Mouse (Mus musculus): Measurements from ENCODE around the gene Clic4.

The Clic4 gene

GRCm38 (mm10) chr4:135236658-135237057 lies 36.0 kb downstream of the Clic4 start:
- DNase-seq (ENCODE audit: extremely low read depth, low read depth, low spot score) = no peak

GRCm38 (mm10) chr4:135235546-135235945 lies 37.1 kb downstream of the Clic4 start:
- no peak for DNase-seq (ENCODE audit: extremely low read depth, low read depth, low spot score)

- DNase-seq (ENCODE audit: extremely low read depth, low read depth, low spot score) = no peak
Observed at GRCm38 (mm10) chr4:135232563-135232962, 40.1 kb downstream of the Clic4 start.

- no peak for DNase-seq (ENCODE audit: extremely low read depth, low read depth, low spot score)
Observed at GRCm38 (mm10) chr4:135231543-135231942, 41.1 kb downstream of the Clic4 start.

GRCm38 (mm10) chr4:135231136-135231535 lies 41.5 kb downstream of the Clic4 start:
- no peak for DNase-seq (ENCODE audit: extremely low read depth, low read depth, low spot score)

GRCm38 (mm10) chr4:135230661-135231060 lies 42.0 kb downstream of the Clic4 start:
- no peak for DNase-seq (ENCODE audit: extremely low read depth, low read depth, low spot score)

GRCm38 (mm10) chr4:135229871-135230270 lies 42.7 kb downstream of the Clic4 start:
- DNase-seq (ENCODE audit: extremely low read depth, low read depth, low spot score) = no peak

- no peak for DNase-seq (ENCODE audit: extremely low read depth, low read depth, low spot score)
Observed at GRCm38 (mm10) chr4:135228136-135228535, 44.5 kb downstream of the Clic4 start.

- DNase-seq (ENCODE audit: extremely low read depth, low read depth, low spot score) = no peak
Observed at GRCm38 (mm10) chr4:135226008-135226667, 46.5 kb downstream of the Clic4 start.

- DNase-seq (ENCODE audit: extremely low read depth, low read depth, low spot score) = no peak
Observed at GRCm38 (mm10) chr4:135223808-135224207, 48.8 kb downstream of the Clic4 start.

GRCm38 (mm10) chr4:135221632-135222407 lies 50.8 kb downstream of the Clic4 start:
- DNase-seq (ENCODE audit: extremely low read depth, low read depth, low spot score) = no peak

GRCm38 (mm10) chr4:135220641-135221040 lies 52.0 kb downstream of the Clic4 start:
- no peak for DNase-seq (ENCODE audit: extremely low read depth, low read depth, low spot score)

GRCm38 (mm10) chr4:135219652-135220051 lies 53.0 kb downstream of the Clic4 start:
- DNase-seq (ENCODE audit: extremely low read depth, low read depth, low spot score) = no peak

GRCm38 (mm10) chr4:135209846-135210245 lies 62.8 kb downstream of the Clic4 start:
- DNase-seq (ENCODE audit: extremely low read depth, low read depth, low spot score) = no peak

GRCm38 (mm10) chr4:135205711-135206600 lies 66.7 kb downstream of the Clic4 start:
- no peak for DNase-seq (ENCODE audit: extremely low read depth, low read depth, low spot score)

- DNase-seq (ENCODE audit: extremely low read depth, low read depth, low spot score) = no peak
Observed at GRCm38 (mm10) chr4:135205254-135205653, 67.4 kb downstream of the Clic4 start.

GRCm38 (mm10) chr4:135204666-135205065 lies 67.9 kb downstream of the Clic4 start:
- DNase-seq (ENCODE audit: extremely low read depth, low read depth, low spot score) = no peak

- no peak for DNase-seq (ENCODE audit: extremely low read depth, low read depth, low spot score)
Observed at GRCm38 (mm10) chr4:135203806-135204560, 68.6 kb downstream of the Clic4 start.

GRCm38 (mm10) chr4:135203279-135203678 lies 69.3 kb downstream of the Clic4 start:
- DNase-seq (ENCODE audit: extremely low read depth, low read depth, low spot score) = no peak

GRCm38 (mm10) chr4:135201771-135202170 lies 70.8 kb downstream of the Clic4 start:
- DNase-seq (ENCODE audit: extremely low read depth, low read depth, low spot score) = no peak

GRCm38 (mm10) chr4:135197857-135198256 lies 74.8 kb downstream of the Clic4 start:
- DNase-seq (ENCODE audit: extremely low read depth, low read depth, low spot score) = no peak

Data from fat pad, adult 2 months (tissue).